Mouse (Mus musculus): ENCODE measurements around the gene Zdhhc8.

Zdhhc8 gene

GRCm38 (mm10) chr16:18231047-18231446, 3.9 kb downstream of the Zdhhc8 start:
- DNase-seq (ENCODE audit: low spot score) = no peak

GRCm38 (mm10) chr16:18230617-18231016, 4.3 kb downstream of the Zdhhc8 start:
- DNase-seq (ENCODE audit: low spot score) = no peak

GRCm38 (mm10) chr16:18229622-18230021, 5.3 kb downstream of the Zdhhc8 start:
- DNase-seq (ENCODE audit: low spot score) = no peak

- no peak for DNase-seq (ENCODE audit: low spot score)
Observed at GRCm38 (mm10) chr16:18228856-18229255, 6.1 kb downstream of the Zdhhc8 start.

GRCm38 (mm10) chr16:18227897-18228422, 7.0 kb downstream of the Zdhhc8 start:
- no peak for DNase-seq (ENCODE audit: low spot score)

GRCm38 (mm10) chr16:18227187-18227586, 7.7 kb downstream of the Zdhhc8 start:
- DNase-seq (ENCODE audit: low spot score) = no peak

- DNase-seq (ENCODE audit: low spot score) = no peak
Observed at GRCm38 (mm10) chr16:18222188-18222587, 12.7 kb downstream of the Zdhhc8 start.

- DNase-seq (ENCODE audit: low spot score) = no peak
Observed at GRCm38 (mm10) chr16:18221543-18221898, 13.4 kb downstream of the Zdhhc8 start.

GRCm38 (mm10) chr16:18220856-18221542, 13.9 kb downstream of the Zdhhc8 start:
- DNase-seq (ENCODE audit: low spot score) = no peak

- DNase-seq (ENCODE audit: low spot score) = peak; percentile 20
Observed at GRCm38 (mm10) chr16:18220001-18220400, 14.9 kb downstream of the Zdhhc8 start.

GRCm38 (mm10) chr16:18218580-18218996, 16.3 kb downstream of the Zdhhc8 start:
- DNase-seq (ENCODE audit: low spot score) = no peak

- DNase-seq (ENCODE audit: low spot score) = no peak
Observed at GRCm38 (mm10) chr16:18217579-18217978, 17.4 kb downstream of the Zdhhc8 start, which contains the start of gene Ccdc188. TSS of gene Ccdc188 (plus strand) at chr16:18217879.

GRCm38 (mm10) chr16:18214858-18215257, 20.1 kb downstream of the Zdhhc8 start:
- DNase-seq (ENCODE audit: low spot score) = no peak

- peak; percentile 93 for DNase-seq (ENCODE audit: low spot score)
Observed at GRCm38 (mm10) chr16:18213689-18214088, 21.2 kb downstream of the Zdhhc8 start.

GRCm38 (mm10) chr16:18211417-18212171, 23.3 kb downstream of the Zdhhc8 start:
- peak; percentile 89 for DNase-seq (ENCODE audit: low spot score)

- peak; percentile 79 for DNase-seq (ENCODE audit: low spot score)
Observed at GRCm38 (mm10) chr16:18210701-18211416, 24.1 kb downstream of the Zdhhc8 start.

GRCm38 (mm10) chr16:18203430-18204091, 31.4 kb downstream of the Zdhhc8 start:
- DNase-seq (ENCODE audit: low spot score) = peak; percentile 23

GRCm38 (mm10) chr16:18202061-18202460, 32.9 kb downstream of the Zdhhc8 start:
- DNase-seq (ENCODE audit: low spot score) = no peak

- DNase-seq (ENCODE audit: low spot score) = no peak
Observed at GRCm38 (mm10) chr16:18201620-18202019, 33.3 kb downstream of the Zdhhc8 start.

- no peak for DNase-seq (ENCODE audit: low spot score)
Observed at GRCm38 (mm10) chr16:18200062-18200461, 34.9 kb downstream of the Zdhhc8 start.

GRCm38 (mm10) chr16:18198365-18199098, 36.4 kb downstream of the Zdhhc8 start:
- no peak for DNase-seq (ENCODE audit: low spot score)
